Mouse (Mus musculus) layer of hippocampus, adult 8-10 months (tissue): ENCODE results near the gene Arhgef16. TPM values are rescaled to one million over a fixed set of nuclear protein-coding genes. Genes with fewer than 3 reads are reported as not detected.
A peak's percentile ranks its signal among the peaks of the same experiment; 100 is the strongest.

ENCODE experiments used
- DNase-seq, 2 experiments: peaks; one replicate each; pipeline ENCODE4 v3.0.0; 2022; ENCODE audit warnings: low spot score in 2 of 2
- total RNA-seq, 4 experiments: library from RNA; stranded (reverse); gene quantifications; 2 replicates each; pipeline ENCODE4 v1.2.4; 2022

Arhgef16 gene
- total RNA-seq: 1 to 10 TPM in 3 of 4 experiments, under 1 TPM in 1; 0.63 to 2.0 (median 1.3) TPM

GRCm38 (mm10) chr4:154301466-154301881, at the start of gene Arhgef16:
Arhgef16 (minus strand) TSS chr4:154301676.
- DNase-seq: peak; percentile 22 to 46

GRCm38 (mm10) chr4:154348197-154348786, 46.8 kb upstream of the Arhgef16 start:
- DNase-seq: no peak

- no peak for DNase-seq
Observed at GRCm38 (mm10) chr4:154346731-154347522, 45.5 kb upstream of the Arhgef16 start.

- no peak for DNase-seq
Observed at GRCm38 (mm10) chr4:154336650-154337049, 35.2 kb upstream of the Arhgef16 start.

GRCm38 (mm10) chr4:154335761-154336160, 34.3 kb upstream of the Arhgef16 start, which contains the start of gene B230104I21Rik:
B230104I21Rik (plus strand) TSS chr4:154336127.
- DNase-seq: peak; percentile 72 to 82

- no peak for DNase-seq
Observed at GRCm38 (mm10) chr4:154334699-154335402, 33.4 kb upstream of the Arhgef16 start.

- DNase-seq: no peak
Observed at GRCm38 (mm10) chr4:154333300-154333699, 31.8 kb upstream of the Arhgef16 start.

- DNase-seq: no peak
Observed at GRCm38 (mm10) chr4:154331271-154331670, 29.8 kb upstream of the Arhgef16 start.

- no peak for DNase-seq
Observed at GRCm38 (mm10) chr4:154330001-154330400, 28.5 kb upstream of the Arhgef16 start.

GRCm38 (mm10) chr4:154328836-154329235, 27.4 kb upstream of the Arhgef16 start:
- DNase-seq: peak; percentile 45 to 90

GRCm38 (mm10) chr4:154328431-154328830, 27.0 kb upstream of the Arhgef16 start:
- no peak for DNase-seq

- DNase-seq: no peak
Observed at GRCm38 (mm10) chr4:154325410-154325809, 23.9 kb upstream of the Arhgef16 start.

- DNase-seq: no peak
Observed at GRCm38 (mm10) chr4:154313622-154313967, 12.1 kb upstream of the Arhgef16 start.

- peak; percentile 39 to 73 for DNase-seq
Observed at GRCm38 (mm10) chr4:154312935-154313621, 11.6 kb upstream of the Arhgef16 start.

- DNase-seq: no peak
Observed at GRCm38 (mm10) chr4:154312143-154312812, 10.8 kb upstream of the Arhgef16 start.

- no peak for DNase-seq
Observed at GRCm38 (mm10) chr4:154310576-154311262, 9.2 kb upstream of the Arhgef16 start.

- DNase-seq: no peak
Observed at GRCm38 (mm10) chr4:154309131-154309530, 7.7 kb upstream of the Arhgef16 start.

GRCm38 (mm10) chr4:154299541-154300271, 1.8 kb downstream of the Arhgef16 start:
- DNase-seq: no peak

GRCm38 (mm10) chr4:154297761-154298160, 3.7 kb downstream of the Arhgef16 start:
- DNase-seq: no peak
